Mouse (Mus musculus): ENCODE results near the gene Rps15. TPM values are rescaled to one million over a fixed set of nuclear protein-coding genes. Genes with fewer than 3 reads are reported as not detected.
A peak's percentile ranks its signal among the peaks of the same experiment; 100 is the strongest.

Gene Rps15
- polyA plus RNA-seq, 1 experiment from 2014 or later: 516 TPM

DNA sequence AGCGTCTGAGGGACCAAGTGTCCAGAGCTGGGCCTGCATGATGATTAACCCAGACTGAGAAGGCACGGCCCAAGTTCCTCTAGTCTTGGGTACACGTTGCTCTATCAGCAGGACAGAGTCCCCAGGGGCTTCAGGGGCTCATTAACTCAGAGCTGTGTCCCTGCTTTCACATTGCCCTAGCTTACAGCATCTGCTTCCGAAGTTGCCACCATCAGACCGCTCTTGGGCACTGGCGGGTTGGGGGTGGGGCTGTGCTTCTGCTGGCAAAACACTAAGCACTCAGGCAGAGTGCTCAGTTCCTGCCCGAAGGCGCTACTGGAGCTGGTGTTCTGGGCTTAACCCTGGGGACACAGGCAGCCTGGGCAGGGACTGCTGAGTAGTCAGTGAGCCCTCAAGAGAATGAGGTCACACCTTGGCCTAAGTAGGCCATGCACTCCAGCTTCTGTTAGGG, 10.3 kb upstream of the Rps15 start:
- no peaks in the 10 kb centered on the region for H3K4me1 ChIP-seq
- H3K27ac ChIP-seq: no peak overlapping the region
- no peak overlapping the region for H3K9ac ChIP-seq
- no peak overlapping the region for H3K4me3 ChIP-seq
- 62% methylated on average over 8 of the region's 8 CpGs for WGBS
- no peaks in the 10 kb centered on the region for H3K9me3 ChIP-seq
- no peak; the same call in 1 of the 2 replicates for ATAC-seq (replicated peaks)
- H3K4me2 ChIP-seq: no peak overlapping the region
- peaks cover 40% of the 10 kb centered on the region for H3K36me3 ChIP-seq (replicated peaks)
- no peaks in the 10 kb centered on the region for H3K27me3 ChIP-seq (replicated peaks)

DNA sequence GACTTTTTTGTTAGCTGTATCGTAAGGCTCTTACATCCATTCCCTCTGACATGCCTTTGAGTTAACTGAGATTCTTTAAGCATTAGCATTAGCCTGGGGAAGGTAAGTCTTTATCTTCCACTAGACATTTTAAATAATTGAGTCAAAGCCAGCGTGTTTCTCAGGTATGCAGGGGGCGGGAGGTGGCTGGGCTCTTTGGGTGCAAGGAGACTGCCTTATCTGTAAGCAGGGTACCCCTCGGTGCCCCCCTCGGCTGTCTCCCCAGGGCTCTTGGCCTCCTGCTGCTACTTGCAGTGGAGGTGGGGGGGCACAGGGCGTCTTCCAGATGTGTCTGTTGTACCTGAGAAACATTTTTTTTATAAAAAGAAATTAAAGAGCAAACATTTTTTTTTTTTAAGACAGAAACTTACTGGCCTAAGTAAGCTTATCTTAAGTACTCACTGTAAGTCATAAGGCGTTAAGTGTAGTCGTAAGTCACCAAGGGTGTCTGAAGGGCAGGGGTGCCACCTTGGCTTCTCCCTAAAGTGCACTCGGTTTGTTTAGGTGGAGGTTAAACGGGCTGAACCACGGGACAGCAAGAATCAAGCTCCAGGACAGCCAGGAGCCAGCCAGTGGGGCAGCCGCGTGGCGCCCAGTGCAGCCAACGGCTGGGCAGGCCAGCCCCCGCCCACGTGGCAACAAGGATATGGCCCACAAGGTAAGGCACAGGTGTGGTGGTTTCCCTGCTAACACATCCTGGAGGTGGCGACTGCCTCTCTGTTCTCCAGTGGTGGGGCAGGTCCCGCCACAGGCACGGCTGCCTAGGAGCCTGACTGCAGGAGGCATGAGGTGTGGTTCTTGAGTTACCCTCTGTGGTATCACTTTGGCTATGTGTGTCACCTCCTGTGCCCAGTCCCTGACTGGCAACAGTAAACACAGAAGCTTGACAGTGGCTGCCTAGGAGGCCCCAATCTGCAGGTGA, 9.5 kb upstream of the Rps15 start:
- ATAC-seq (replicated peaks): no peak
- WGBS: 91% methylated on average over 20 of the region's 20 CpGs
- Histone ChIP-seq H3K27ac (no peak overlapping the region), H3K4me1 (no peaks in the 10 kb centered on the region), H3K4me2 (no peak overlapping the region), H3K36me3 (replicated peaks) (peaks cover 33% of the 10 kb centered on the region), H3K9ac (no peak overlapping the region), H3K9me3 (no peaks in the 10 kb centered on the region), H3K4me3 (no peak overlapping the region), H3K27me3 (replicated peaks) (no peaks in the 10 kb centered on the region)

DNA sequence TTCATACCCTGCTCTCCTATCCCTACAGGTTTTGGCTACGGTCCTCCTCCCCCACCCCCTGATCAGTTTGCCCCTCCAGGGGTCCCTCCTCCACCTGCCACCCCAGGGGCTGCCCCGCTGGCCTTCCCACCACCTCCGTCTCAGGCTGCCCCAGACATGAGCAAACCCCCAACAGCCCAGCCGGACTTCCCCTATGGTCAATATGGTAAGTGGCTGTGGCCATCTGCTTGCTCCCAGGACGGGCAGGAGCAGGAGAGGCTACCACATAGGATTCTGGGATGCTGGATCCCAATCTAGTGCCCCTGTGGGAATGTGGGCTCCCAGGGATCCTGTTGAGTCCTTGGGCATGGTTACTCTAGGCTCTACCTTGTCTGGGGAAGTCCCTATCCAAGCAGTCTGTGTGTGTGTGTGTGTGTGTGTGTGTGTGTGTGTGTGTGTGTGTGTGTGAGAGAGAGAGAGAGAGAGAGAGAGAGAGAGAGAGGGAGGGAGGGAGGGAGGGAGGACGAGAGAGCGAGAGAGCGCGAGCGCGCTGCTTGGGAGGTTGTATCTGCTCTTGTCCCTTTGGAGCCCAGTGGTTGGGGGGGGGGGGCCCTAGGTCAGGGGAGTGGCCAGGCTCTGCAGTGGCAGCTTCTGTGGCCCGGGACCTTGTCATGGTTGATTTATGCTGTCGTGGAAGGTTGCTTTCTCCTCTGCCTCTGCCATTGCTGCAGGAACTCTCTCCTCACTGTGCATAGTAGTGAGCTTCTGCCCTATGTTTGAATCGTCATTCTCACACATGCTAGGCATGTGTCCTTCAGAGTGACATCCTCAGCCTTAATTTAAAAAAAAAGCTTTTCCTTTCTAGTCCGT, 6.8 kb upstream of the Rps15 start:
- Histone ChIP-seq H3K9ac (no peak overlapping the region), H3K4me3 (no peak overlapping the region), H3K36me3 (replicated peaks) (peaks cover 27% of the 10 kb centered on the region), H3K4me2 (no peak overlapping the region), H3K4me1 (no peaks in the 10 kb centered on the region), H3K27ac (no peak overlapping the region), H3K27me3 (replicated peaks) (no peaks in the 10 kb centered on the region), H3K9me3 (no peaks in the 10 kb centered on the region)
- WGBS: 83% methylated on average over 14 of the region's 15 CpGs
- ATAC-seq (replicated peaks): no peak

DNA sequence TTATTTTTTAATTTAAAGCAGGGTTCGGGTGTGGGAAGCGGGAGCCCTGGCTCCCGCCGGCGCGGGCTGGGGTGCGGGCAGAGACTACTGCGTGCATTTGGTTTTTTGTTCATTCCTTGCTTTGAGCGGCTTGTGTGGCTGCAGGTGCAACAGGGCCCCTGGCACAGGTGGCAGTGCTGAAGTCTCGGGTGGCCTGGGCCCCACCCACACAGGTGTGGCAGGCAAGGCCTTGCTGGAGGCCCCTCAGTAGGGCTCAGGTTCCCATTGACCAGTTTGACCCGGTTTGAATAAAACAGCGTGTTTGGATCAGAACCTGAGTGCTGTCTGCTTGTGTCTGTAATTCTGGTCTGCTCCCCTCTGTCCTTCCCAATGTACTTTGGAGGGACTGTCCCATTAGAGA, 4.2 kb upstream of the Rps15 start:
- H3K27me3 ChIP-seq (replicated peaks): no peaks in the 10 kb centered on the region
- no peak overlapping the region for H3K9ac ChIP-seq
- no peak overlapping the region for H3K27ac ChIP-seq
- peaks cover 23% of the 10 kb centered on the region for H3K36me3 ChIP-seq (replicated peaks)
- ATAC-seq (replicated peaks): no peak
- H3K4me1 ChIP-seq: peaks cover 8% of the 10 kb centered on the region
- H3K4me2 ChIP-seq: no peak overlapping the region
- H3K4me3 ChIP-seq: no peak overlapping the region
- no peaks in the 10 kb centered on the region for H3K9me3 ChIP-seq
- WGBS: 94% methylated on average over 12 of the region's 12 CpGs

DNA sequence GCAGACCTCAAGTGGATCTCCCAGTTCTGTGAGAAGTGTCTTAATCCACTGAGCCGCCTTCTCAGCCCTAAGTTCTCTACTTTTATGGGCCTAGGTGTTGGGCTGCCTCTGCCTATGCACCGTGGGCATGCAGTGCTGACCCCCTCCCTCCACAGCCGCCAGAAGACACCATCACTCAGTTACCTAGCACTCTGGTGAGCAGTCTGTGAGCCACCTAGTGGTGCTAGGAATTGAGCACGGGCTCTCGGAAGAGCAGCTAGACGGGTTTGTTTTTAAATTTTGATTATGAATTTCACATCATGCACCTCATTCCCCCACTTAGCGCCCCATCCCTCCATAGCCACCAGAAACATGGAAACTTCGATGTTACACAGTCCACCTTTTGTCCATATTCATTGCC, 3.6 kb upstream of the Rps15 start:
- Histone ChIP-seq H3K9me3 (no peaks in the 10 kb centered on the region), H3K9ac (no peak overlapping the region), H3K27ac (no peak overlapping the region), H3K4me1 (peaks cover 13% of the 10 kb centered on the region), H3K4me2 (no peak overlapping the region), H3K27me3 (replicated peaks) (no peaks in the 10 kb centered on the region), H3K4me3 (no peak overlapping the region), H3K36me3 (replicated peaks) (peaks cover 20% of the 10 kb centered on the region)
- 72% methylated on average over 8 of the region's 8 CpGs for WGBS
- no peak for ATAC-seq (replicated peaks)

DNA sequence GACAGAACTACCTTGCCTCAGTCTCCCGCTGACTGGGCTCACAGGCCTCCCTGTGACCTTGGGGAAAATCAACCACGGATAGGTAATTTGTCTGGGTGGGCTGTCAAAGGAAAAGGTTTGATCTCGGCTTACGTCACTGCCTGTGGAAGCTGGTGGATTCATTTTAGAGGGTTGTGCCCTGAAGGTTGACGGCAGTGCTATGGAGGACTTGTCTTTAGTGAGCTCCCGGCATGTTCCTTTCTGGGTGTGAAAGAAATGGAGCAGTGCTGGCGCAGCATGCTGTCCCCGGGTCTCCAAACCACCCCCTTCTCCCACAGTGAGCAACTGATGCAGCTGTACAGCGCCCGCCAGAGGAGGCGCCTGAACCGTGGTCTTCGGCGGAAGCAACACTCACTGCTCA, 1.1 kb downstream of the Rps15 start:
- WGBS: 27% methylated on average over 14 of the region's 14 CpGs
- Histone ChIP-seq H3K4me1 (peaks cover 58% of the 10 kb centered on the region), H3K4me3 (peak overlapping the region; percentile 92), H3K36me3 (replicated peaks) (peaks cover 21% of the 10 kb centered on the region), H3K4me2 (peak overlapping the region; percentile 92), H3K9me3 (no peaks in the 10 kb centered on the region), H3K9ac (peak overlapping the region; percentile 97), H3K27me3 (replicated peaks) (no peaks in the 10 kb centered on the region), H3K27ac (peak overlapping the region; percentile 91)
- no peak for ATAC-seq (replicated peaks)

DNA sequence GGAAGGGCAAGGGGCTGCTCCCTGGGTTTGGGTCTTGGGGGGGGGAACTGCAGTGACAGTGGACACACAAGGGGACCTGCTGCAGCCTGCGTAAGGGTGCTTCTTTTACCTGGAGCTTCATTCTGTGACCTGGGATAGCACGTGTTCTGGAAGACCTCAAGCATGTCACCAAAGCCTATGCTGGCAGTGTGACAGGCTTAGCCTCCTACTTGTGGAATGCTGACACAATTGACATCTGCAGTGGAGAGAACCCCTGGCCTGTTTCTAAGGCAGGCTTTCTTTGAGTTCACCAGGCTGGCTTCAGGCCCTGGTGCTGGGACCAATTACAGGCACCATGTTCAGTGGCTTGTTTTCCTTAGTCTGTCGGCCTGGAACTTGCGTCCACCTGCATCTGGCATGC, 2.1 kb downstream of the Rps15 start:
- peak overlapping the region; percentile 98; the same call in 1 of the 2 replicates for H3K27ac ChIP-seq
- H3K36me3 ChIP-seq (replicated peaks): peaks cover 14% of the 10 kb centered on the region
- peak overlapping the region; percentile 3; the same call in 1 of the 2 replicates for H3K4me3 ChIP-seq
- H3K9ac ChIP-seq: no peak overlapping the region
- no peaks in the 10 kb centered on the region for H3K9me3 ChIP-seq
- H3K4me2 ChIP-seq: peak overlapping the region; percentile 92; the same call in 1 of the 2 replicates
- no peaks in the 10 kb centered on the region for H3K27me3 ChIP-seq (replicated peaks)
- 75% methylated on average over 4 of the region's 4 CpGs for WGBS
- no peak for ATAC-seq (replicated peaks)
- peaks cover 63% of the 10 kb centered on the region for H3K4me1 ChIP-seq

DNA sequence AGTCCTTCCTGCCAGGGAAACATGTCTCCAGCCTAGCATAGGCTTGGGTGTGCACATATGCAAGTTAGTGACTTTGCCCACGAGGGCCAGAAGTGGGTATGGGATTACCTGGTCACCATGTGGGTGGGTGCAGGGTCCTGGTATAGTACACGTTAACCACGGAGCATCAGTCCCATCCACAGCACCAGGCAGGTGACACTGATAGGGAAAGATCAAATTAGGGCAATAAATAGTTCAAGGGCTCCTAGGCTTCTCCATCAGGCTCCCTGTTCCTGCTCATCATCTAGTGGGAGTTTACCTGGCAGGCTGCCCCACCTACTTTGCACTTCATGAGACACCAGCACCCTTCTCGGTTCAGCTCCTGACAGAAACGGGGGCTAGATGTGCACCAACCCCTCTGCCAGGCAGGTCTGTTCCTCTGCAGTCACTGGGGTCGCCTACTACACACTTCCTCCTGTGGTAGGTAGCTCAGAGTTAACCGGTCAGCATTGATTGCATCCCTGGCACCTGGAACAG, 2.6 kb downstream of the Rps15 start:
- WGBS: 49% methylated on average over 7 of the region's 7 CpGs
- H3K4me3 ChIP-seq: 0 out of 2 replicates have a peak overlapping the region, but pooled peaks have one; percentile 3

DNA sequence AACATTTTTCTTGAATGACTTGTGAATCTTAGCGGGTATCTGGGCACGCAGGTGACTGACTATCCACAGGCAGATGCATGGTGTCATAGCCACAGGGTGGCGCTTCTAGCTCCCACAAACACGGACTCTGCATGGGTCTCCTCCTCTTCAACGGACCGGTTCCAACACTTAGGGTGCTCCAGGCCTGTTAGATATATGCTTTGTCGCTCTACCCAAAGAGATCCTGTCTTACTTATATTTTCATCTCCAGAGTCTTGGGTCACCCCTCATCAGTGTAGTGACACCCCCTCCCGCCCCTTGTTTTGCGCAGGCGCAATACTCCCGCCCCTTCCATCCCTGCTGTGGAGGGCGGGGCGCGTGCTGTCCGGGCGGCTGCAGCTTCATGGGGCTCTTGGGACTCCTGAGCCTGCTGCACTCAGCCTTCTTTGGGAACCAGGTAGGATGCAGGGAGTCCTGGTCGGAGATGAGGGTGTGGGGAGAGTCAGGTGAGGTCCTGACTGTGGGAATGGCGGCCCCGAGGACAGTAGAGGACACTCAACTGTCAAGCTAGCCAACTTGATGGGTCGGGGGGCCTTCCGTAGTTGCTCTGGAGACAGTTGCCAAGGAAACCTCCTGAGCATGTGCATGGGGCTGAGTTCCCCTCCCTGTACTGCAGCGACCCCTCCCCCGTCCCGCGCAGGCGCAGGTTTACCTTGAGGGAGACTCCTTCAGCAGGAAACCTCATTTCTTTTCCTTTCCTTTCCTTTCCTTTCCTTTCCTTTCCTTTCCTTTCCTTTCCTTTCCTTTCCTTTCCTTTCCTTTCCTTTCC, 3.6 kb downstream of the Rps15 start, which contains the start of gene Apc2:
Apc2 (plus strand) TSS at position 360 of the 808 bp plus-strand sequence.
- Histone ChIP-seq H3K27me3 (replicated peaks) (no peaks in the 10 kb centered on the region), H3K4me3 (peak within 1 kb of the TSS; percentile 47), H3K9ac (peak within 1 kb of the TSS; percentile 92), H3K27ac (peak within 1 kb of the TSS; percentile 98), H3K4me2 (peak within 1 kb of the TSS; percentile 98), H3K4me1 (peaks cover 63% of the 10 kb centered on the region), H3K9me3 (no peaks in the 10 kb centered on the region), H3K36me3 (replicated peaks) (peaks cover 14% of the 10 kb centered on the region)
- WGBS: 0% methylated on average over 26 of the region's 26 CpGs
- peak; percentile 70 for ATAC-seq (replicated peaks)

More for the DNA sequence above, 2.6 kb downstream of the Rps15 start:
- H3K4me1 ChIP-seq: peaks cover 63% of the 10 kb centered on the region
- peak overlapping the region; percentile 98 for H3K27ac ChIP-seq
- H3K9ac ChIP-seq: peak overlapping the region; percentile 92; the same call in 1 of the 2 replicates
- peaks cover 14% of the 10 kb centered on the region for H3K36me3 ChIP-seq (replicated peaks)
- no peaks in the 10 kb centered on the region for H3K27me3 ChIP-seq (replicated peaks)
- H3K4me2 ChIP-seq: peak overlapping the region; percentile 98; the same call in 1 of the 2 replicates
- H3K9me3 ChIP-seq: no peaks in the 10 kb centered on the region
- ATAC-seq (replicated peaks): no peak

DNA sequence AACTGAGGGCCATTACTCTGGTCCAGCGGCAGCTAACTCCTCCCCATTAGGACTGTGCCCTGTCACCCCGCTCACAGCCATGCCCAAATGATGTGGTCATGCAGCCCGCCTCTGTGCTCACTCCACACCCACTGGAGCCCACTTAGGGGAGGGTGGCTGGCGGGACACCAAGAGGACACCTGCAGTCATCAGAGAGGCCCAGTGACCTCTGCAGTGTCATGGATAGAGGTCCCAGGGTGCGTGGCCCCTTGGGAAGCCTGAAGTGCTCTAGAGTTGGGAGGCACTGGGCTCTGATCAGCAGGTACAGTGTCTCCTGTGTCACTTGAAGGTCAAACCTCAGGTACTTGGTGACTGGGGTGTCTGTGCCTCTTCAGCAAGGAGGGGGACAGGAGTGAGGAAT, 4.6 kb downstream of the Rps15 start:
- 83% methylated on average over 5 of the region's 5 CpGs for WGBS
- peak overlapping the region; percentile 92 for H3K9ac ChIP-seq
- no peak for ATAC-seq (replicated peaks)
- peak overlapping the region; percentile 98 for H3K4me2 ChIP-seq
- no peaks in the 10 kb centered on the region for H3K27me3 ChIP-seq (replicated peaks)
- H3K9me3 ChIP-seq: no peaks in the 10 kb centered on the region
- H3K4me1 ChIP-seq: peaks cover 67% of the 10 kb centered on the region
- peak overlapping the region; percentile 47 for H3K4me3 ChIP-seq
- peaks cover 14% of the 10 kb centered on the region for H3K36me3 ChIP-seq (replicated peaks)
- peak overlapping the region; percentile 98 for H3K27ac ChIP-seq

DNA sequence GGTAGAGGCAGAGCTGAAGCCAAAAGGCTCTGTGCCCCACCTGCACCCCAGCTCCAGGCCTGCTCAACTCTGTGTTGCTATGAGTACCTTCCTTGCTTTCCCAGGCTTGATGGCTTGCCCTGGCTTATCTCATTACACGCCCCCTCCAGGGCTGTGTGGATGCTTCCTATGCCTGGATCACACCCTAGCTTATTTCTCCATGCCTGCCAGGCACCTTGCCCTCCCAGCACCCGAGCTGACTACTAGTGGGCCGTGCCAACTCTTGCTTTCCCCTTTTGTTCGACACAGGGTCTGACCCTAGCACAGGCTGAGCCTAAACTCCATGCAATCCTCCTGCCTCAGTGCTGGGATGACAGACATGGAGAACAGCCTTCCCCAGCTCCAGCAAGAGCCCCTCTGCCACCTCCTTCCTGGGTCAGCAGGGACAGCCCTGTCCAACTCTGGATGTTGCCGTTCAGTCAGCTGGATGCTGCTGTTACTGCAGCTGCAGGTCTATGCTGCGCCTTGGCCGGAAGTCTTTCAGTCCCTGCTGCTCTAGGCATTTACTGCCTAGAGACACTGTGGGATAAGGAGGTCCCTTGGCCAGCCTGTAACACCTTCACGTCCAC, 5.4 kb downstream of the Rps15 start:
- peaks cover 73% of the 10 kb centered on the region for H3K4me1 ChIP-seq
- H3K9ac ChIP-seq: peak overlapping the region; percentile 92
- no peak for ATAC-seq (replicated peaks)
- peak overlapping the region; percentile 98 for H3K27ac ChIP-seq
- H3K4me2 ChIP-seq: peak overlapping the region; percentile 98
- H3K36me3 ChIP-seq (replicated peaks): peaks cover 14% of the 10 kb centered on the region
- peak overlapping the region; percentile 47; the same call in 1 of the 2 replicates for H3K4me3 ChIP-seq
- WGBS: 66% methylated on average over 8 of the region's 8 CpGs
- no peaks in the 10 kb centered on the region for H3K9me3 ChIP-seq
- no peaks in the 10 kb centered on the region for H3K27me3 ChIP-seq (replicated peaks)

Data from midbrain, embryonic 15.5 days (tissue).